Mouse (Mus musculus) intestine, postnatal 0 days (tissue): ENCODE data around the gene Invs. TPM values are rescaled to one million over a fixed set of nuclear protein-coding genes. Genes with fewer than 3 reads are reported as not detected.

Experiments
- ATAC-seq: fragments of 200-750 bp; cut with Nextera tagmentation; 2 replicates; pipeline ENCODE4 v1.8.0; 2017; ENCODE audit warnings: mild to moderate bottlenecking, moderate TSS enrichment, moderate library complexity
- H3K27ac ChIP-seq: fragments of 300-500 bp; sonication (generic); 2 replicates; pipeline ENCODE4 v1.5.1; 2014; ENCODE audit warnings: mild to moderate bottlenecking, low read depth, low read length, moderate library complexity
- H3K27me3 ChIP-seq: fragments of 300-500 bp; sonication (generic); replicated peaks from 2 replicates; pipeline ENCODE4 v1.6.1; 2014; ENCODE audit warnings: low read length, mixed read lengths; ENCODE audit not compliant: control insufficient read depth, insufficient read depth
- H3K36me3 ChIP-seq: fragments of 300-500 bp; sonication (generic); 2 replicates; pipeline ENCODE4 v1.6.1; 2014; ENCODE audit warnings: mild to moderate bottlenecking, moderate library complexity; ENCODE audit not compliant: control insufficient read depth, insufficient read depth
- H3K4me1 ChIP-seq: fragments of 300-500 bp; sonication (generic); replicated peaks from 2 replicates; pipeline ENCODE4 v1.6.1; 2014; ENCODE audit warnings: antibody characterized with exemption, low read length, mixed read lengths; ENCODE audit not compliant: control insufficient read depth, insufficient read depth
- H3K4me2 ChIP-seq: fragments of 300-500 bp; sonication (generic); replicated peaks from 2 replicates; pipeline ENCODE4 v1.6.1; 2014; ENCODE audit warnings: low read depth, mild to moderate bottlenecking, moderate library complexity
- H3K4me3 ChIP-seq: fragments of 300-500 bp; sonication (generic); 2 replicates; pipeline ENCODE4 v1.5.1; 2014; ENCODE audit warnings: low read depth, low read length
- H3K9ac ChIP-seq: fragments of 300-500 bp; sonication (generic); 2 replicates; pipeline ENCODE4 v1.6.1; 2014; ENCODE audit warnings: mild to moderate bottlenecking, low read depth, low read length
- H3K9me3 ChIP-seq: fragments of 300-500 bp; sonication (generic); 2 replicates; pipeline ENCODE4 v1.6.1; 2016; ENCODE audit warnings: mixed run types; ENCODE audit not compliant: control insufficient read depth
- CTCF ChIP-seq: sonication (generic); IDR thresholded peaks from 2 replicates; pipeline ENCODE4 v1.5.1; 2016; ENCODE audit warnings: low read depth, mild to moderate bottlenecking, control low read depth, antibody characterized with exemption, moderate library complexity
- WGBS: fragments of 180-500 bp; shearing (Covaris S2); extraction: QIAGEN DNeasy Blood & Tissue Kit; methylation state at CpG from one replicate; pipeline ENCODE4 v1.1.7; 2014; 5-methylcytosine and 5-hydroxymethylcytosine counted together
- polyA plus RNA-seq: library from polyadenylated mRNA; unstranded; fragments of >200 nt; fragmentation: Nextera tagmentation; extraction: Ambion mirVana; gene quantifications from 2 replicates; pipeline ENCODE4 v1.2.1, GENCODE M21; 2015

The Invs gene
- polyA plus RNA-seq, 1 experiment from 2014 or later, result 1.8 TPM

- Histone ChIP-seq H3K4me2 (peak overlapping the region; percentile 93), H3K4me3 (peak overlapping the region; percentile 88), H3K9me3 (peaks cover 1% of the 10 kb centered on the region; the same call in 1 of the 2 replicates), H3K4me1 (no peaks in the 10 kb centered on the region), H3K27ac (peak overlapping the region; percentile 79; the same call in 1 of the 2 replicates), H3K27me3 (no peaks in the 10 kb centered on the region), H3K36me3 (peaks cover 1% of the 10 kb centered on the region; the same call in 1 of the 2 replicates), H3K9ac (peak overlapping the region; percentile 87)
- WGBS, result 64% methylated on average over 2 of the region's 2 CpGs
- ATAC-seq, result no peak
- TF ChIP-seq CTCF, result no peak
Measured at GRCm38 (mm10) chr4:48473651-48474011, 194.1 kb downstream of the Invs start.

GRCm38 (mm10) chr4:48481287-48481686, 201.7 kb downstream of the Invs start:
- no peak overlapping the region for H3K9ac ChIP-seq
- peak; percentile 70 for TF ChIP-seq CTCF
- no peak for ATAC-seq
- H3K27me3 ChIP-seq, result no peaks in the 10 kb centered on the region
- H3K4me3 ChIP-seq, result no peak overlapping the region
- H3K4me2 ChIP-seq, result no peak overlapping the region
- H3K27ac ChIP-seq, result no peak overlapping the region
- peaks cover 4% of the 10 kb centered on the region; the same call in 1 of the 2 replicates for H3K9me3 ChIP-seq
- 26% methylated on average over 2 of the region's 2 CpGs for WGBS
- no peaks in the 10 kb centered on the region for H3K4me1 ChIP-seq
- H3K36me3 ChIP-seq, result no peaks in the 10 kb centered on the region

Other genes with a start within 250 kb of the Invs start
- 0.27 and 0.42 TPM in 2 replicates for gene Nr4a3, start 234.6 kb upstream of the Invs start, polyA plus RNA-seq
- gene Stx17, start 154.8 kb upstream of the Invs start, polyA plus RNA-seq, result 15.1 and 16.2 TPM in 2 replicates
- 75.7 and 78.8 TPM in 2 replicates for gene Erp44, start 202 bp upstream of the Invs start, polyA plus RNA-seq
- gene Tex10, start 193.7 kb downstream of the Invs start, polyA plus RNA-seq, result 16.8 and 18.1 TPM in 2 replicates